Mouse (Mus musculus): ENCODE data around the gene Espn. TPM values are rescaled to one million over a fixed set of nuclear protein-coding genes. Genes with fewer than 3 reads are reported as not detected.

Gene Espn
- polyA plus RNA-seq, 1 experiment from 2014 or later: 0.90 TPM

GRCm38 (mm10) chr4:152097911-152098799 is 54.0 kb downstream of the Espn start:
- Histone ChIP-seq H3K36me3 (ENCODE audit: control insufficient read depth, insufficient read depth, low read length) (no peaks in the 10 kb centered on the region), H3K9me3 (ENCODE audit: control insufficient read depth, low read length) (no peaks in the 10 kb centered on the region), H3K4me3 (ENCODE audit: low read depth, low read length) (no peak overlapping the region), H3K9ac (ENCODE audit: low read length) (no peak overlapping the region), H3K27ac (ENCODE audit: low read depth, low read length) (no peak overlapping the region), H3K4me2 (ENCODE audit: low read depth, low read length, severe bottlenecking) (no peak overlapping the region), H3K4me1 (replicated peaks; ENCODE audit: control insufficient read depth, insufficient read depth, low read length) (peaks cover 4% of the 10 kb centered on the region; the same call in 1 of the 2 replicates), H3K27me3 (ENCODE audit: control insufficient read depth, insufficient read depth, low read length) (no peaks in the 10 kb centered on the region)
- DNase-seq (ENCODE audit: low spot score) (no peak), ATAC-seq (replicated peaks; ENCODE audit: low FRiP score) (no peak)
- whole genome bisulfite sequencing: 22% methylated on average over 11 of the region's 11 CpGs

- H3K4me2 ChIP-seq (ENCODE audit: low read depth, low read length, severe bottlenecking): no peak overlapping the region
- ATAC-seq (replicated peaks; ENCODE audit: low FRiP score) (no peak), DNase-seq (ENCODE audit: low spot score) (no peak)
- H3K27ac ChIP-seq (ENCODE audit: low read depth, low read length): no peak overlapping the region
- H3K4me1 ChIP-seq (replicated peaks; ENCODE audit: control insufficient read depth, insufficient read depth, low read length): peaks cover 4% of the 10 kb centered on the region; the same call in 1 of the 2 replicates
- no peaks in the 10 kb centered on the region for H3K36me3 ChIP-seq (ENCODE audit: control insufficient read depth, insufficient read depth, low read length)
- H3K27me3 ChIP-seq (ENCODE audit: control insufficient read depth, insufficient read depth, low read length): no peaks in the 10 kb centered on the region
- H3K4me3 ChIP-seq (ENCODE audit: low read depth, low read length): no peak overlapping the region
- H3K9ac ChIP-seq (ENCODE audit: low read length): peak overlapping the region; percentile 8; the same call in 1 of the 2 replicates
- H3K9me3 ChIP-seq (ENCODE audit: control insufficient read depth, low read length): no peaks in the 10 kb centered on the region
- WGBS: 38% methylated on average over 6 of the region's 6 CpGs
Measured at GRCm38 (mm10) chr4:152096927-152097326, 55.2 kb downstream of the Espn start.

- DNase-seq (ENCODE audit: low spot score) (peak; percentile 86), ATAC-seq (replicated peaks; ENCODE audit: low FRiP score) (peak; percentile 51; the same call in 1 of the 2 replicates)
- Histone ChIP-seq H3K27ac (ENCODE audit: low read depth, low read length) (no peak overlapping the region), H3K36me3 (ENCODE audit: control insufficient read depth, insufficient read depth, low read length) (no peaks in the 10 kb centered on the region), H3K4me3 (ENCODE audit: low read depth, low read length) (no peak overlapping the region), H3K4me1 (replicated peaks; ENCODE audit: control insufficient read depth, insufficient read depth, low read length) (peaks cover 4% of the 10 kb centered on the region; the same call in 1 of the 2 replicates), H3K9me3 (ENCODE audit: control insufficient read depth, low read length) (no peaks in the 10 kb centered on the region), H3K4me2 (ENCODE audit: low read depth, low read length, severe bottlenecking) (no peak overlapping the region), H3K27me3 (ENCODE audit: control insufficient read depth, insufficient read depth, low read length) (no peaks in the 10 kb centered on the region), H3K9ac (ENCODE audit: low read length) (peak overlapping the region; percentile 8; the same call in 1 of the 2 replicates)
- 15% methylated on average over 27 of the region's 27 CpGs for WGBS
Measured at GRCm38 (mm10) chr4:152095937-152096910, 55.9 kb downstream of the Espn start.

- Histone ChIP-seq H3K9ac (ENCODE audit: low read length) (no peak overlapping the region), H3K4me1 (replicated peaks; ENCODE audit: control insufficient read depth, insufficient read depth, low read length) (peaks cover 4% of the 10 kb centered on the region; the same call in 1 of the 2 replicates), H3K27me3 (ENCODE audit: control insufficient read depth, insufficient read depth, low read length) (no peaks in the 10 kb centered on the region), H3K4me3 (ENCODE audit: low read depth, low read length) (no peak overlapping the region), H3K27ac (ENCODE audit: low read depth, low read length) (no peak overlapping the region), H3K4me2 (ENCODE audit: low read depth, low read length, severe bottlenecking) (no peak overlapping the region), H3K36me3 (ENCODE audit: control insufficient read depth, insufficient read depth, low read length) (no peaks in the 10 kb centered on the region), H3K9me3 (ENCODE audit: control insufficient read depth, low read length) (no peaks in the 10 kb centered on the region)
- 91% methylated on average over 12 of the region's 12 CpGs for WGBS
- ATAC-seq (replicated peaks; ENCODE audit: low FRiP score) (no peak), DNase-seq (ENCODE audit: low spot score) (no peak)
Measured at GRCm38 (mm10) chr4:152094233-152094632, 57.9 kb downstream of the Espn start.

- H3K36me3 ChIP-seq (ENCODE audit: control insufficient read depth, insufficient read depth, low read length): no peaks in the 10 kb centered on the region
- DNase-seq (ENCODE audit: low spot score): no peak
- H3K4me3 ChIP-seq (ENCODE audit: low read depth, low read length): no peak overlapping the region
- no peak overlapping the region for H3K9ac ChIP-seq (ENCODE audit: low read length)
- peaks cover 4% of the 10 kb centered on the region; the same call in 1 of the 2 replicates for H3K4me1 ChIP-seq (replicated peaks; ENCODE audit: control insufficient read depth, insufficient read depth, low read length)
- no peaks in the 10 kb centered on the region for H3K27me3 ChIP-seq (ENCODE audit: control insufficient read depth, insufficient read depth, low read length)
- no peak overlapping the region for H3K4me2 ChIP-seq (ENCODE audit: low read depth, low read length, severe bottlenecking)
- 81% methylated on average over 8 of the region's 8 CpGs for WGBS
- no peak for ATAC-seq (replicated peaks; ENCODE audit: low FRiP score)
- H3K9me3 ChIP-seq (ENCODE audit: control insufficient read depth, low read length): no peaks in the 10 kb centered on the region
- H3K27ac ChIP-seq (ENCODE audit: low read depth, low read length): no peak overlapping the region
Measured at GRCm38 (mm10) chr4:152092751-152093293, 59.3 kb downstream of the Espn start.

- H3K4me3 ChIP-seq (ENCODE audit: low read depth, low read length): no peak overlapping the region
- H3K4me1 ChIP-seq (replicated peaks; ENCODE audit: control insufficient read depth, insufficient read depth, low read length): peaks cover 3% of the 10 kb centered on the region
- H3K9me3 ChIP-seq (ENCODE audit: control insufficient read depth, low read length): no peaks in the 10 kb centered on the region
- 82% methylated on average over 9 of the region's 9 CpGs for WGBS
- H3K27me3 ChIP-seq (ENCODE audit: control insufficient read depth, insufficient read depth, low read length): peaks cover 2% of the 10 kb centered on the region; the same call in 1 of the 2 replicates
- no peaks in the 10 kb centered on the region for H3K36me3 ChIP-seq (ENCODE audit: control insufficient read depth, insufficient read depth, low read length)
- no peak overlapping the region for H3K27ac ChIP-seq (ENCODE audit: low read depth, low read length)
- no peak for DNase-seq (ENCODE audit: low spot score)
- no peak overlapping the region for H3K4me2 ChIP-seq (ENCODE audit: low read depth, low read length, severe bottlenecking)
- no peak for ATAC-seq (replicated peaks; ENCODE audit: low FRiP score)
- no peak overlapping the region for H3K9ac ChIP-seq (ENCODE audit: low read length)
Measured at GRCm38 (mm10) chr4:152090191-152090590, 62.0 kb downstream of the Espn start.

- Histone ChIP-seq H3K4me2 (ENCODE audit: low read depth, low read length, severe bottlenecking) (no peak overlapping the region), H3K9me3 (ENCODE audit: control insufficient read depth, low read length) (no peaks in the 10 kb centered on the region), H3K4me3 (ENCODE audit: low read depth, low read length) (no peak overlapping the region), H3K4me1 (replicated peaks; ENCODE audit: control insufficient read depth, insufficient read depth, low read length) (peaks cover 3% of the 10 kb centered on the region), H3K27me3 (ENCODE audit: control insufficient read depth, insufficient read depth, low read length) (peaks cover 2% of the 10 kb centered on the region; the same call in 1 of the 2 replicates), H3K9ac (ENCODE audit: low read length) (no peak overlapping the region), H3K27ac (ENCODE audit: low read depth, low read length) (no peak overlapping the region), H3K36me3 (ENCODE audit: control insufficient read depth, insufficient read depth, low read length) (no peaks in the 10 kb centered on the region)
- no peak for ATAC-seq (replicated peaks; ENCODE audit: low FRiP score)
- WGBS: 48% methylated on average over 8 of the region's 8 CpGs
- no peak for DNase-seq (ENCODE audit: low spot score)
Measured at GRCm38 (mm10) chr4:152088556-152089120, 63.5 kb downstream of the Espn start.

GRCm38 (mm10) chr4:152088133-152088532 is 64.0 kb downstream of the Espn start:
- Histone ChIP-seq H3K4me1 (replicated peaks; ENCODE audit: control insufficient read depth, insufficient read depth, low read length) (peaks cover 3% of the 10 kb centered on the region), H3K27ac (ENCODE audit: low read depth, low read length) (no peak overlapping the region), H3K9ac (ENCODE audit: low read length) (no peak overlapping the region), H3K9me3 (ENCODE audit: control insufficient read depth, low read length) (no peaks in the 10 kb centered on the region), H3K4me3 (ENCODE audit: low read depth, low read length) (no peak overlapping the region), H3K36me3 (ENCODE audit: control insufficient read depth, insufficient read depth, low read length) (no peaks in the 10 kb centered on the region), H3K4me2 (ENCODE audit: low read depth, low read length, severe bottlenecking) (peak overlapping the region; percentile 97; the same call in 1 of the 2 replicates), H3K27me3 (ENCODE audit: control insufficient read depth, insufficient read depth, low read length) (peaks cover 2% of the 10 kb centered on the region; the same call in 1 of the 2 replicates)
- no peak for DNase-seq (ENCODE audit: low spot score)
- no peak for ATAC-seq (replicated peaks; ENCODE audit: low FRiP score)
- 25% methylated on average over 4 of the region's 4 CpGs for WGBS
